Mouse (Mus musculus): ENCODE measurements around the gene Cdc14b. TPM values are rescaled to one million over a fixed set of nuclear protein-coding genes. Genes with fewer than 3 reads are reported as not detected.

Gene Cdc14b
- polyA plus RNA-seq, 1 experiment from 2014 or later, result 20.7 TPM

GRCm38 (mm10) chr13:64235062-64235715 lies 39.9 kb downstream of the Cdc14b start:
- H3K9ac ChIP-seq, result no peak overlapping the region
- H3K36me3 ChIP-seq, result no peaks in the 10 kb centered on the region
- no peaks in the 10 kb centered on the region for H3K27me3 ChIP-seq
- ATAC-seq (ENCODE audit: insufficient number of reproducible peaks, insufficient read depth, low FRiP score, low TSS enrichment, low read depth), result peak; percentile 62
- no peaks in the 10 kb centered on the region for H3K9me3 ChIP-seq
- WGBS, result 18% methylated on average over 4 of the region's 4 CpGs
- peak overlapping the region; percentile 84 for H3K27ac ChIP-seq
- H3K4me2 ChIP-seq, result peak overlapping the region; percentile 38
- H3K4me1 ChIP-seq, result peaks cover 32% of the 10 kb centered on the region
- no peak overlapping the region for H3K4me3 ChIP-seq

DNA sequence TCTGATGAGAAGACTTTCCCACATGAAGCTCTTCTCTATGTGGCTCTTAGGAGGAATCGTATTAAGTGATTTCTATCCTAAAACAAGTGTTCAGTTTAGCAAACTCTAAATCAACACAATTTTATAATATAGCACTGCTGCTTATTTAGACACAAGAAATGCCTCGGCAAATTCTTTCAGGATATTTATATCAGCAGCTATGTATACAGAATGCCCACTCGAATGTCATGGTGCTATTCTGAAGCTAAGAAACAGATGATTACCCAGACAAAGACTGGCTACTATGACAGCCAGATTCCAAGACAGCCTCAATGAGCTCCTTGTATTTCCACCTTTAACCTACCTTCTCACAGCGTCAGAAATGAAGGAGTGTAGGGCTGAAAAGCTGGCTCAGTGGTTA lies 42.0 kb downstream of the Cdc14b start:
- no peak overlapping the region for H3K9ac ChIP-seq
- no peaks in the 10 kb centered on the region for H3K27me3 ChIP-seq
- H3K27ac ChIP-seq, result no peak overlapping the region
- no peak overlapping the region for H3K4me2 ChIP-seq
- no peak for ATAC-seq (ENCODE audit: insufficient number of reproducible peaks, insufficient read depth, low FRiP score, low TSS enrichment, low read depth)
- peaks cover 32% of the 10 kb centered on the region for H3K4me1 ChIP-seq
- WGBS, result 66% methylated on average over 4 of the region's 4 CpGs
- no peaks in the 10 kb centered on the region for H3K9me3 ChIP-seq
- no peaks in the 10 kb centered on the region for H3K36me3 ChIP-seq
- no peak overlapping the region for H3K4me3 ChIP-seq

DNA sequence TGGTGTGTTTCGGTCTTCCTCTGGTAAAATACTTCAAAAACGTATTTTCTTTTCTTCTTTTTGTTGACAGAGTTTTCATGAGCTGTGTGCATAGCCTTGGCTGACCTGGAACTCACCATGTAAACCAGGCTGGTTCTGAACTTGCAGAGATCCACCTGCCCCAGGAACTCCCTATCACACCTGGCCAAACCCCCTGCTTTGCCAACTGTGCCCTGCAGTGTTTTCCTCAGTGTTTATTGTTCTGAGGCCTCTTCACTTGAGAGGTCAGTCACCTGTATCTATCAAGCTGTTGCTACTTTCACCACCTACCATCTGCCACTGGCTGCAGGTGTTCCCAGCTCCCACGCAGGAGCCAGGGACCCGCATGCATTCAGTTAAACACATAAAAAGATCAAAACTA lies 48.4 kb downstream of the Cdc14b start:
- no peaks in the 10 kb centered on the region for H3K4me1 ChIP-seq
- H3K36me3 ChIP-seq, result 0 out of 2 replicates have a peak, but pooled peaks cover 4% of the 10 kb centered on the region
- no peaks in the 10 kb centered on the region for H3K27me3 ChIP-seq
- no peak for ATAC-seq (ENCODE audit: insufficient number of reproducible peaks, insufficient read depth, low FRiP score, low TSS enrichment, low read depth)
- no peak overlapping the region for H3K4me2 ChIP-seq
- no peak overlapping the region for H3K4me3 ChIP-seq
- no peaks in the 10 kb centered on the region for H3K9me3 ChIP-seq
- 87% methylated on average over 4 of the region's 4 CpGs for WGBS
- H3K9ac ChIP-seq, result no peak overlapping the region
- H3K27ac ChIP-seq, result no peak overlapping the region

- Histone ChIP-seq H3K27me3 (no peaks in the 10 kb centered on the region), H3K4me3 (no peak overlapping the region), H3K27ac (no peak overlapping the region), H3K9ac (no peak overlapping the region), H3K9me3 (no peaks in the 10 kb centered on the region), H3K4me2 (no peak overlapping the region), H3K4me1 (no peaks in the 10 kb centered on the region), H3K36me3 (0 out of 2 replicates have a peak, but pooled peaks cover 6% of the 10 kb centered on the region)
- 57% methylated on average over 3 of the region's 3 CpGs for WGBS
- no peak for ATAC-seq (ENCODE audit: insufficient number of reproducible peaks, insufficient read depth, low FRiP score, low TSS enrichment, low read depth)
These were observed 49.4 kb downstream of the Cdc14b start for GRCm38 (mm10) chr13:64225738-64226137.

DNA sequence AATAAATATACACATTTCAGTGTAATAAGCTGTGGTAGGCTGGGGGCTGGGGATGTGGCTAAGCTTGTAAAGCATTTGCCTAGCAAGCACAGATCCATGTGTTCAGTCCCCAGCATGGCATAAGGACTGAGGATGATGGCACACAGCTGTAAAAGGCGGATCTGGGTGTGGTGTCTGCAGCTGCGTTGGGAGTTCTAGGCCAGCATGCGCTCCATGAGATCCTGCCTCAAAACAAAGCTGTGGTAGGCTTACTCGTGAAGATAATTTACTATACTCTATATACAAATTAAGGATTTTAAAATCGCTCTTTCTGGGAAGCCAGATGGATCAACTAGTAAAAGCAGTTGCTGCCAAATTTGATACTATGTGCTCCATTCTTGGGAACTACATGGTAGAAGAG lies 60.2 kb downstream of the Cdc14b start:
- Histone ChIP-seq H3K27me3 (no peaks in the 10 kb centered on the region), H3K9me3 (no peaks in the 10 kb centered on the region), H3K27ac (no peak overlapping the region), H3K4me1 (no peaks in the 10 kb centered on the region), H3K4me2 (no peak overlapping the region), H3K4me3 (no peak overlapping the region), H3K36me3 (peaks cover 29% of the 10 kb centered on the region), H3K9ac (no peak overlapping the region)
- no peak for ATAC-seq (ENCODE audit: insufficient number of reproducible peaks, insufficient read depth, low FRiP score, low TSS enrichment, low read depth)
- 93% methylated on average over 5 of the region's 5 CpGs for WGBS

GRCm38 (mm10) chr13:64211995-64212603 lies 63.0 kb downstream of the Cdc14b start:
- Histone ChIP-seq H3K9ac (no peak overlapping the region), H3K36me3 (peaks cover 32% of the 10 kb centered on the region), H3K27me3 (no peaks in the 10 kb centered on the region), H3K4me2 (no peak overlapping the region), H3K27ac (no peak overlapping the region), H3K4me3 (no peak overlapping the region), H3K4me1 (no peaks in the 10 kb centered on the region), H3K9me3 (no peaks in the 10 kb centered on the region)
- ATAC-seq (ENCODE audit: insufficient number of reproducible peaks, insufficient read depth, low FRiP score, low TSS enrichment, low read depth), result no peak
- WGBS, result 83% methylated on average over 5 of the region's 5 CpGs

DNA sequence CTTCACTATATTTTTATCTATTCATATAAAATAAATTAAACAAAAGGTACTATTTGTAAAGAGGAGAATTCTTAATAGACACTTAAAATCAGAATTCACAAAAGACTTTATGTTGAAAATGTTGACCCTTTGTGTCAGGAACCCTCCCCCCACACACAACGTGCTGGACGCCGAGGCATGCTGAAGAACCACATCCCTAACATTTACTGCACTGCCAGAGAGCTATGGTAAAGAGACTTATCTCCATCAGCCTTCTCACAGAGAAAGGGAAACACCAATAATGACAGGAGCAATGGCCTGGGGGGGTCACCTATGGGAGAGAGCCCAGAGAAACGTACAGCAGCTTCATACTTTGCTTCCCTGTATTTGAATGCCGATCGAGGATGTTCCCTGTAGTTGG lies 66.9 kb downstream of the Cdc14b start:
- no peak for ATAC-seq (ENCODE audit: insufficient number of reproducible peaks, insufficient read depth, low FRiP score, low TSS enrichment, low read depth)
- no peak overlapping the region for H3K27ac ChIP-seq
- no peaks in the 10 kb centered on the region for H3K27me3 ChIP-seq
- no peak overlapping the region for H3K4me2 ChIP-seq
- no peak overlapping the region for H3K4me3 ChIP-seq
- no peaks in the 10 kb centered on the region for H3K9me3 ChIP-seq
- H3K4me1 ChIP-seq, result no peaks in the 10 kb centered on the region
- H3K36me3 ChIP-seq, result peaks cover 24% of the 10 kb centered on the region
- 88% methylated on average over 6 of the region's 6 CpGs for WGBS
- H3K9ac ChIP-seq, result no peak overlapping the region

DNA sequence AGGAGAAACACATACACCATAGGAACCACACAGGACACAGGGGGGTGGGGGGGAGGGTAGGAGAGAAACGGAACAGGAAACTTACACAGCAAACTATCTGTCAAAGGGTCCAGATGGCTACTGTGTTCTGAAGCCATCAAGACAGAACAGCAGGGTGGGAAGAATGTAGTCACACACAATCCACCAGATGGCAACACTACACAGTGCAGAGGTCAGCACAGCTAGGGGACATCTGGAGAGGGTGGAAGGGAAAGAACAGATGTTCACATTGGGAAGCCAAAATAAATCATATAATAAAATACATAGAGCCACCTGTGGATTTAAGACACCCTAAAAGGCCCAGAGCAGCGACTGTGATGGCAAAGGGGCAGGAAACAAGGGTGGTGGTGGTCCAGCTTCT lies 69.9 kb downstream of the Cdc14b start:
- Histone ChIP-seq H3K9me3 (no peaks in the 10 kb centered on the region), H3K4me3 (no peak overlapping the region), H3K9ac (no peak overlapping the region), H3K4me2 (no peak overlapping the region), H3K36me3 (peaks cover 21% of the 10 kb centered on the region), H3K27ac (no peak overlapping the region), H3K27me3 (no peaks in the 10 kb centered on the region), H3K4me1 (no peaks in the 10 kb centered on the region)
- 59% methylated on average over 2 of the region's 2 CpGs for WGBS
- ATAC-seq (ENCODE audit: insufficient number of reproducible peaks, insufficient read depth, low FRiP score, low TSS enrichment, low read depth), result no peak

DNA sequence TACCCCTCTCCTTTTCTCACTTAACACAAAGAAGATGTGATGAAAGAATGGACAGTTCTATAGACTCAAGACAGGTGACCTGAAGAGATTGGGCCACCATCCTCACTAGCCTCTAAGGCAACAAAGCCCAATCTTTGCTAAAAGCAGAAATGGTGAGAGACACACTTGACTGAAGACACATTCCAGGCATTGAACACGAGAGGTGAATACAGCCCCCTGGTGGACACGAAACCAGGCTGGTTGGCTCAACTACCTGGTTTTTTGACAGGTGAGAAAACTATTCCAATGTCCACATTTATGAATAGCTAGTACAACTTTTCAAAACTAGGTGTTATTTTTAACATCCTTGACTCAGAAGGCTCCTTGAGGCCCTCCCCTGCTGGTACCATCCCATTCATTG lies 70.4 kb downstream of the Cdc14b start:
- 79% methylated on average over 2 of the region's 2 CpGs for WGBS
- Histone ChIP-seq H3K4me1 (no peaks in the 10 kb centered on the region), H3K27ac (no peak overlapping the region), H3K4me3 (no peak overlapping the region), H3K27me3 (no peaks in the 10 kb centered on the region), H3K9ac (no peak overlapping the region), H3K9me3 (no peaks in the 10 kb centered on the region), H3K4me2 (no peak overlapping the region), H3K36me3 (peaks cover 22% of the 10 kb centered on the region)
- no peak for ATAC-seq (ENCODE audit: insufficient number of reproducible peaks, insufficient read depth, low FRiP score, low TSS enrichment, low read depth)

DNA sequence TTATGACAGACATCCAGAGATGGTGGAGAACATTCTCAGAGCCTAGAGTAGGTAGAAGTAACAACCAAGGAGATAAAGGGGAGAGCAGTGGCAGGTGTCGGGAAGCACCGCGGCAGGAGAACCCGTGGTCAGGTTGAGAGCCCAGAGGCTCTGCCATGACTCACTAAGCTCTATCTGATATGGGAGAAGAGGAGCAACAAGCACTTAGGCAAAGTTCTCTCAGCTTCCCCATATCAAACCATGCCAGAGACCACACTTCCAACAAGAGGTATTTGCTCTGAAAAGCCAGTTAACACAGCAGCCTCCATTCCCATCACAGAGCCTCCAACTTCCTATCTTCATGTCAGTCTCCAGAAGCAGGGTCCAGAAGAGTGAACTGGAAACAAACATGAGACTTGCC lies 74.2 kb downstream of the Cdc14b start:
- no peaks in the 10 kb centered on the region for H3K4me1 ChIP-seq
- no peaks in the 10 kb centered on the region for H3K9me3 ChIP-seq
- no peak for ATAC-seq (ENCODE audit: insufficient number of reproducible peaks, insufficient read depth, low FRiP score, low TSS enrichment, low read depth)
- H3K27ac ChIP-seq, result no peak overlapping the region
- H3K36me3 ChIP-seq, result peaks cover 34% of the 10 kb centered on the region
- H3K27me3 ChIP-seq, result no peaks in the 10 kb centered on the region
- H3K4me2 ChIP-seq, result no peak overlapping the region
- no peak overlapping the region for H3K4me3 ChIP-seq
- H3K9ac ChIP-seq, result no peak overlapping the region
- WGBS, result 99% methylated on average over 4 of the region's 4 CpGs

DNA sequence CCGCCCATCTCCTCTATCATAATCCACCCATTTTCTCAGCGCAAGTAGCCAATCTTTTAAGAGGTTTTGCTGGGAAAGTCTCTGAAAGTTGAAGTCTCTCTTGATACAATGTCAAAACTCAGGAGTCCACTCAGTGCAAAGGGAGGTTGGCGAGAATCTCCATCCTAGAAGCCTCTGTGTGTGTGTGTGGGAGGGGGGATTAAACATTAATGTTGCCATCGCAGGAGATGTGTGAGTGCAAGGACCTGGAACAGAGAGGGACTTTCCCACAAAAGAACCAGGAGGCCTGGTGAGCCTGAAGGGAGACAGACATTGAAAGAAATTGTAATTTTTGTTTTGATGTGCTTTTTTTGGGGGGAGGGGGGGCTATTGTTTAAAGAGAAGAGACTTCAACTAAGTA lies 76.8 kb downstream of the Cdc14b start:
- WGBS, result 95% methylated on average over 4 of the region's 4 CpGs
- Histone ChIP-seq H3K4me1 (no peaks in the 10 kb centered on the region), H3K36me3 (peaks cover 39% of the 10 kb centered on the region), H3K9me3 (no peaks in the 10 kb centered on the region), H3K4me3 (no peak overlapping the region), H3K4me2 (no peak overlapping the region), H3K27ac (no peak overlapping the region), H3K27me3 (no peaks in the 10 kb centered on the region), H3K9ac (no peak overlapping the region)
- ATAC-seq (ENCODE audit: insufficient number of reproducible peaks, insufficient read depth, low FRiP score, low TSS enrichment, low read depth), result no peak

- H3K9me3 ChIP-seq, result no peaks in the 10 kb centered on the region
- H3K4me1 ChIP-seq, result no peaks in the 10 kb centered on the region
- H3K9ac ChIP-seq, result no peak overlapping the region
- H3K4me2 ChIP-seq, result no peak overlapping the region
- H3K27ac ChIP-seq, result no peak overlapping the region
- no peaks in the 10 kb centered on the region for H3K27me3 ChIP-seq
- H3K36me3 ChIP-seq, result peaks cover 39% of the 10 kb centered on the region
- ATAC-seq (ENCODE audit: insufficient number of reproducible peaks, insufficient read depth, low FRiP score, low TSS enrichment, low read depth), result no peak
- 93% methylated on average over 6 of the region's 6 CpGs for WGBS
- no peak overlapping the region for H3K4me3 ChIP-seq
These were observed 77.2 kb downstream of the Cdc14b start for GRCm38 (mm10) chr13:64197899-64198298.
